Mouse (Mus musculus): ENCODE measurements at regions not wholly inside any gene's neighbourhood (a gene's known extent, or its start where the extent isn't known, plus 50 kb on each side); places are given as distances from the start of the nearest gene placed in this dataset.
A peak's percentile ranks its signal among the peaks of the same experiment; 100 is the strongest.

GRCm38 (mm10) chr7:135847304-135847703 lies 131.1 kb upstream of the Mki67 start:
- Histone ChIP-seq H3K36me3 (ENCODE audit: control insufficient read depth, insufficient read depth, low read length) (no peaks in the 10 kb centered on the region), H3K9ac (ENCODE audit: low read depth, low read length) (no peak overlapping the region), H3K27me3 (ENCODE audit: control insufficient read depth, insufficient read depth, low read length) (no peaks in the 10 kb centered on the region), H3K79me2 (replicated peaks; ENCODE audit: control insufficient read depth, insufficient read depth, low read length) (no peaks in the 10 kb centered on the region), H3K27ac (no peak overlapping the region), H3K4me3 (no peak overlapping the region), H3K4me1 (ENCODE audit: control insufficient read depth, insufficient read depth, low read length) (no peaks in the 10 kb centered on the region)
- TF ChIP-seq EP300 (IDR thresholded peaks at IDR 0.05; ENCODE audit: insufficient read depth, low read depth, low read length) = no peak
- TF ChIP-seq POLR2A (IDR thresholded peaks at IDR 0.05; ENCODE audit: insufficient read depth, low read depth, low read length) = no peak
- no peak for TF ChIP-seq CTCF (IDR thresholded peaks at IDR 0.05)
- DNase-seq = no peak
- 54% methylated on average over 9 of the region's 9 CpGs for WGBS
- intact Hi-C loops (cut with DNase I) = no loop called here

GRCm38 (mm10) chr7:135848170-135848569 lies 132.0 kb upstream of the Mki67 start:
- H3K4me1 ChIP-seq (ENCODE audit: control insufficient read depth, insufficient read depth, low read length) = no peaks in the 10 kb centered on the region
- no peak for DNase-seq
- TF ChIP-seq EP300 (IDR thresholded peaks at IDR 0.05; ENCODE audit: insufficient read depth, low read depth, low read length) = no peak
- TF ChIP-seq POLR2A (IDR thresholded peaks at IDR 0.05; ENCODE audit: insufficient read depth, low read depth, low read length) = no peak
- no peak for TF ChIP-seq CTCF (IDR thresholded peaks at IDR 0.05)
- H3K9ac ChIP-seq (ENCODE audit: low read depth, low read length) = no peak overlapping the region
- WGBS = 73% methylated on average over 4 of the region's 4 CpGs
- intact Hi-C loops (cut with DNase I) = no loop called here
- H3K4me3 ChIP-seq = no peak overlapping the region
- no peaks in the 10 kb centered on the region for H3K36me3 ChIP-seq (ENCODE audit: control insufficient read depth, insufficient read depth, low read length)
- H3K27me3 ChIP-seq (ENCODE audit: control insufficient read depth, insufficient read depth, low read length) = no peaks in the 10 kb centered on the region
- no peak overlapping the region for H3K27ac ChIP-seq
- no peaks in the 10 kb centered on the region for H3K79me2 ChIP-seq (replicated peaks; ENCODE audit: control insufficient read depth, insufficient read depth, low read length)

- WGBS = 58% methylated on average over 5 of the region's 5 CpGs
- H3K27ac ChIP-seq = peak overlapping the region; percentile 20; the same call in 1 of the 2 replicates
- no peak overlapping the region for H3K4me3 ChIP-seq
- H3K9ac ChIP-seq (ENCODE audit: low read depth, low read length) = no peak overlapping the region
- TF ChIP-seq EP300 (IDR thresholded peaks at IDR 0.05; ENCODE audit: insufficient read depth, low read depth, low read length) (no peak), POLR2A (IDR thresholded peaks at IDR 0.05; ENCODE audit: insufficient read depth, low read depth, low read length) (no peak), CTCF (IDR thresholded peaks at IDR 0.05) (no peak)
- no peaks in the 10 kb centered on the region for H3K79me2 ChIP-seq (replicated peaks; ENCODE audit: control insufficient read depth, insufficient read depth, low read length)
- H3K27me3 ChIP-seq (ENCODE audit: control insufficient read depth, insufficient read depth, low read length) = no peaks in the 10 kb centered on the region
- H3K36me3 ChIP-seq (ENCODE audit: control insufficient read depth, insufficient read depth, low read length) = no peaks in the 10 kb centered on the region
- intact Hi-C loops (cut with DNase I) = no loop called here
- no peak for DNase-seq
- H3K4me1 ChIP-seq (ENCODE audit: control insufficient read depth, insufficient read depth, low read length) = no peaks in the 10 kb centered on the region
Observed at GRCm38 (mm10) chr7:135848833-135849232, 132.7 kb upstream of the Mki67 start.

- Histone ChIP-seq H3K27me3 (ENCODE audit: control insufficient read depth, insufficient read depth, low read length) (no peaks in the 10 kb centered on the region), H3K9ac (ENCODE audit: low read depth, low read length) (no peak overlapping the region), H3K4me3 (no peak overlapping the region), H3K27ac (no peak overlapping the region), H3K4me1 (ENCODE audit: control insufficient read depth, insufficient read depth, low read length) (no peaks in the 10 kb centered on the region), H3K79me2 (replicated peaks; ENCODE audit: control insufficient read depth, insufficient read depth, low read length) (no peaks in the 10 kb centered on the region), H3K36me3 (ENCODE audit: control insufficient read depth, insufficient read depth, low read length) (no peaks in the 10 kb centered on the region)
- 15% methylated on average over 39 of the region's 39 CpGs for WGBS
- DNase-seq = peak in 1 of 2 experiments; percentile 37
- intact Hi-C loops (cut with DNase I) = loop anchor here (5.0 kb wide), 1 partner anchor 94 kb away; no protein-coding TSS in a partner anchor
- TF ChIP-seq POLR2A (IDR thresholded peaks at IDR 0.05; ENCODE audit: insufficient read depth, low read depth, low read length) (no peak), CTCF (IDR thresholded peaks at IDR 0.05) (peak; percentile 51), EP300 (IDR thresholded peaks at IDR 0.05; ENCODE audit: insufficient read depth, low read depth, low read length) (no peak)
Observed at GRCm38 (mm10) chr7:135853127-135853813, 137.1 kb upstream of the Mki67 start.

DNA sequence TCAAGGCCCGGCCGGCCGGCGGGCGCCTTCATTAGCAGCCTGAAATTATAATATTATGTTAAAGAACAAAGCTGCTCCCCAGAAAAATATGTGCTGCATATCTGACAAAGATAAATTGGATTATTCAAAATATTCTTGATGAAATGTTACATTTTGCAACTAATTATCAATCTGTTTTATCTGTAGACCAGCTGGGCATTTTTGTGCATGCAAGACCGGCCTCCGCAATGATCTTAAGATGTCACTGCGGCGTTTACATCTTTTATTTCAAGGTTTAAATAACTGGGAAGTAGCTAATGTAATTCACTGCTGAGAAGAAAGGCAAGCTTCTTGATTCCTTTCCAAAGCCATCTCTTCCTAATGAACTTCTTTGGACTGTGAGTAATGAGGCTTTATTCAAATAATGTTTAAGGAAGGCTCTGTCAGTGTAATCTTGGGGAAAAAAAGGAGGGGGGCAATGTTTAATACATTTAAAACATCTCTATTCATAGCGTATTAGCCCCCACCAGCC lies 137.7 kb upstream of the Mki67 start:
- DNase-seq = no peak
- no peaks in the 10 kb centered on the region for H3K4me1 ChIP-seq (ENCODE audit: control insufficient read depth, insufficient read depth, low read length)
- H3K9ac ChIP-seq (ENCODE audit: low read depth, low read length) = no peak overlapping the region
- H3K4me3 ChIP-seq = no peak overlapping the region
- TF ChIP-seq EP300 (IDR thresholded peaks at IDR 0.05; ENCODE audit: insufficient read depth, low read depth, low read length) (no peak), CTCF (IDR thresholded peaks at IDR 0.05) (no peak), POLR2A (IDR thresholded peaks at IDR 0.05; ENCODE audit: insufficient read depth, low read depth, low read length) (no peak)
- 47% methylated on average over 10 of the region's 10 CpGs for WGBS
- no peaks in the 10 kb centered on the region for H3K36me3 ChIP-seq (ENCODE audit: control insufficient read depth, insufficient read depth, low read length)
- no peaks in the 10 kb centered on the region for H3K27me3 ChIP-seq (ENCODE audit: control insufficient read depth, insufficient read depth, low read length)
- intact Hi-C loops (cut with DNase I) = loop anchor here (5.0 kb wide), 1 partner anchor 93 kb away; no protein-coding TSS in a partner anchor
- no peaks in the 10 kb centered on the region for H3K79me2 ChIP-seq (replicated peaks; ENCODE audit: control insufficient read depth, insufficient read depth, low read length)
- H3K27ac ChIP-seq = no peak overlapping the region

DNA sequence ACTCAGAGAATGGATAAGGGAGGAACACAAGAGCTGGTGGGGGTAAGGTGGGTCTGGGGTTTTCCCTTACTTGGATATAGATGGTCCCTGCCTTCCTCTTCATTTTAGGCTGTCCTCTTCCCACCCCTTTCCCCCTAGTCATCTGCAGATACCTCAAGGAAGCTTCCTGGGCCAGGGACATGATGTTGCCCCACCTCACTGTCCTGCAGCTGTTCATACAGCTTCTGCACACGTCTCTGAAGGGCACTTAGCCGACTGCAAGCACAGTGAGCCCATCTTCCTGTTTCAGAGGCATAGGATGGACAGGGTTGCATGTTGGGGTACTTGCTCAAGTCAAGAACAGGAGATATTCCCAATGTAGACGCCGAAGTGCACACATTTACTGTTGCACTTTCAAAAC lies 144.1 kb upstream of the Mki67 start:
- WGBS = 50% methylated on average over 4 of the region's 4 CpGs
- Histone ChIP-seq H3K79me2 (replicated peaks; ENCODE audit: control insufficient read depth, insufficient read depth, low read length) (no peaks in the 10 kb centered on the region), H3K27me3 (ENCODE audit: control insufficient read depth, insufficient read depth, low read length) (no peaks in the 10 kb centered on the region), H3K9ac (ENCODE audit: low read depth, low read length) (no peak overlapping the region), H3K27ac (no peak overlapping the region), H3K36me3 (ENCODE audit: control insufficient read depth, insufficient read depth, low read length) (no peaks in the 10 kb centered on the region), H3K4me1 (ENCODE audit: control insufficient read depth, insufficient read depth, low read length) (no peaks in the 10 kb centered on the region; the same call in none of the 2 replicates), H3K4me3 (no peak overlapping the region)
- intact Hi-C loops (cut with DNase I) = no loop called here
- no peak for TF ChIP-seq POLR2A (IDR thresholded peaks at IDR 0.05; ENCODE audit: insufficient read depth, low read depth, low read length)
- no peak for TF ChIP-seq EP300 (IDR thresholded peaks at IDR 0.05; ENCODE audit: insufficient read depth, low read depth, low read length)
- TF ChIP-seq CTCF (IDR thresholded peaks at IDR 0.05) = no peak
- no peak for DNase-seq
